Mouse (Mus musculus) adipose tissue, adult 10 weeks (tissue): Measurements from ENCODE around the gene Entpd8. TPM values are rescaled to one million over a fixed set of nuclear protein-coding genes. Genes with fewer than 3 reads are reported as not detected.

Experiments used
- polyA plus RNA-seq: library from polyadenylated mRNA; stranded (reverse); fragments of 350-450 nt; fragmentation: Illumina TruSeq; extraction: RNeasy Lipid Tissue Mini Kit (QIAGEN cat#74804); gene quantifications from one replicate; pipeline ENCODE4 v1.2.3, GENCODE M21; 2014; ENCODE audit warnings: low read depth, low replicate concordance

Entpd8 gene
- polyA plus RNA-seq, result 3.4 TPM

DNA sequence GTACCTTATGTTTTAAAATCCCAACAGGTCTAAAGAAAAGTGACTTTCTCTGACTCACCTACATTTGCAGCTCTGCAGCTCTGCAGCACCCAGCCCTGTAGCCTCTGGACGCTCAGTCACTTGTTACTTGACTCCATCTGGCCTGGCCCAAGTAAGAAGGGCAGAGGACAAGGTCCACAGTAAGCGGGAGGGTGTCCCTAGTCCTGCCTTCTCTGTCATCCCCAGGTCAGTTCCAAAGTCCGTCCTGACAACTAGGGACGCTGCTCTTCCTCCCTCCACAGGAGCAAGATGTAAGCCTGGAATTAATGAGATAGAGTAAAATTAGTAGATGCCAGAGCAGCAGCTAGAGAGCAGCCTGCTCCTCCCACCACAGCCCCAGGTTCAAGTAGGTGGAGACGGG lies at the start of gene Entpd8:
Gene Entpd8, plus strand, starts transcription at position 229 of the 400 bp plus-strand sequence.

GRCm38 (mm10) chr2:25054221-25055067 lies 25.7 kb upstream of the Entpd8 start, which contains the start of gene Nsmf:
Gene Nsmf (plus strand): TSS chr2:25054355.

GRCm38 (mm10) chr2:25095109-25095850 lies 15.2 kb downstream of the Entpd8 start, which contains the start of gene Noxa1:
Gene Noxa1 (minus strand): TSS chr2:25095149.

Other genes with a start within 250 kb of the Entpd8 start
- 37.2 TPM for gene Ehmt1, start 160.7 kb upstream of the Entpd8 start, polyA plus RNA-seq
- gene Arrdc1, start 145.1 kb upstream of the Entpd8 start, polyA plus RNA-seq, result 60.6 TPM
- 16.2 TPM for gene Zmynd19, start 130.5 kb upstream of the Entpd8 start, polyA plus RNA-seq
- gene Dph7, start 117.9 kb upstream of the Entpd8 start, polyA plus RNA-seq, result 14.1 TPM
- 91.4 TPM for gene Mrpl41, start 105.2 kb upstream of the Entpd8 start, polyA plus RNA-seq
- gene Pnpla7, start 104.3 kb upstream of the Entpd8 start, polyA plus RNA-seq, result 24.9 TPM
- 187 TPM for gene Nsmf, start 25.9 kb upstream of the Entpd8 start, polyA plus RNA-seq
- gene Noxa1, start 14.8 kb downstream of the Entpd8 start, polyA plus RNA-seq, result 0.26 TPM
- gene Nrarp, start 100.5 kb downstream of the Entpd8 start, polyA plus RNA-seq, result 6.2 TPM
- 24.7 TPM for gene Tor4a, start 116.6 kb downstream of the Entpd8 start, polyA plus RNA-seq
- 43.3 TPM for gene Nelfb, start 131.2 kb downstream of the Entpd8 start, polyA plus RNA-seq
- 1.8 TPM for gene Stpg3, start 134.3 kb downstream of the Entpd8 start, polyA plus RNA-seq
- 6.7 TPM for gene Fam166a, start 138.4 kb downstream of the Entpd8 start, polyA plus RNA-seq
- gene Tubb4b, start 144.4 kb downstream of the Entpd8 start, polyA plus RNA-seq, result 224 TPM
- gene Slc34a3, start 154.1 kb downstream of the Entpd8 start, polyA plus RNA-seq, result not detected
- not detected for gene Rnf224, start 156.5 kb downstream of the Entpd8 start, polyA plus RNA-seq
- 6.8 TPM for gene Rnf208, start 162.0 kb downstream of the Entpd8 start, polyA plus RNA-seq
- gene Cysrt1, start 162.1 kb downstream of the Entpd8 start, polyA plus RNA-seq, result 0.38 TPM
- 13.6 TPM for gene AL732309.1, start 166.6 kb downstream of the Entpd8 start, polyA plus RNA-seq
- gene Tmem203, start 175.1 kb downstream of the Entpd8 start, polyA plus RNA-seq, result 27.6 TPM
- 11.7 TPM for gene Tprn, start 182.3 kb downstream of the Entpd8 start, polyA plus RNA-seq
- 57.4 TPM for gene Ssna1, start 192.1 kb downstream of the Entpd8 start, polyA plus RNA-seq
- gene Anapc2, start 192.2 kb downstream of the Entpd8 start, polyA plus RNA-seq, result 70.9 TPM
- gene Tmem210, start 207.8 kb downstream of the Entpd8 start, polyA plus RNA-seq, result 2.1 TPM
- gene Lrrc26, start 209.6 kb downstream of the Entpd8 start, polyA plus RNA-seq, result 2.9 TPM
- gene Grin1, start 238.9 kb downstream of the Entpd8 start, polyA plus RNA-seq, result not detected